Mouse (Mus musculus) left cerebral cortex, adult 8-10 months (tissue): Measurements from ENCODE around the gene Palm. TPM values are rescaled to one million over a fixed set of nuclear protein-coding genes. Genes with fewer than 3 reads are reported as not detected.
"Not testable (repeated sequence)": the region's sequence is repeated elsewhere in the genome, so short reads cannot be mapped to it uniquely, and the experiment has no call there.

ENCODE experiments used
- DNase-seq, 2 experiments: peaks; one replicate each; pipeline ENCODE4 v3.0.0; 2022; ENCODE audit warnings: low spot score in 2 of 2
- total RNA-seq, 4 experiments: library from RNA; stranded (reverse); gene quantifications; 2 replicates each; pipeline ENCODE4 v1.2.4; 2022

Palm gene
- total RNA-seq = 100 to 1,000 TPM; 265 to 281 (median 267) TPM

GRCm38 (mm10) chr10:79793051-79793737 lies at the start of gene Palm:
TSS of gene Palm (plus strand) at chr10:79793572.
- DNase-seq = peak; percentile 70 to 89

GRCm38 (mm10) chr10:79743650-79744365 lies 49.6 kb upstream of the Palm start:
- DNase-seq = no peak

- no peak for DNase-seq
These were observed 48.0 kb upstream of the Palm start for GRCm38 (mm10) chr10:79745411-79745810.

DNA sequence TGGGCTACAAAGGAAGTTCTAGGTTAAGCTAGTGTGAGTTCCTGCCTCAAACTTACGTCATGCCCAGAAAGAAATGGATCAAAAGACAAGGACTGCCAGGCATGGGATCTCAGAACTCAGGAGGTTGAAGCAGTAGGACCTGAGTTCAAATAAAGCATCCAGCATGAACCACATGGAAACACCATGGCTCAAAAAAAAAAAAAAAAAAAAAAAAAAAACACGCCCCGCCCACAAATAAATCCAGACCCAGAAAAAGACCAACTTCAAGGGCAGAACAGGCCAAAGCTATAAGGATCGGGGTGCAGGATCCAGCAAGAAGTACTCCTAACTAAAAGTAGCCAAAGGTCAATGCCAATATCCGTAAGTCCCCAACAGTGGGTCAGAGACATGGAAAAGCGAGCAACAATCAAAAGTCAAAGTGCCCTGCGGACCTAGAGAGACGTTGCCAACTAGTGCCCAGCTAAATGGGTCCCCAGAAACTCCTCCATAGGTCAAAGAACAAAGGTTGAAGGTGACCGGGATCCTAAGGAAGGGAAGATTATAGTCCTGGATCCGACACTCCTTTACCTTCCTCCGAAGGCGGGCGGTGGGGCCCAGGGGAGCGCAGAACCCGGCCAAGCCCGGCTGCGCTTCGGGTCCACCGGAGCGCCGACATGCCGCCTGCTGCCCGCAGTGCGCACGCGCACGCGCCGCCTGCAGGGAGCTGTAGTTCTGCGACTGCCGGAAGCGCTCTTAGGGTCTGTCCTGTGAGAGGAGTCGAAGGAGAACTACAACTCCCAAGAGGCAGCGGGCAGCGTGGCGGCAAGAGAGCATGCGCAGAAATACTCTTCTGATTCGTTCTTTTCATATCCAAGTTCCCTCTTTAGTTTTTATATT lies 47.2 kb upstream of the Palm start, which contains the start of gene Polrmt:
Gene Polrmt (minus strand): TSS at position 684 of the 876 bp plus-strand sequence.
- DNase-seq = peak; percentile 86 to 97

GRCm38 (mm10) chr10:79746774-79747151 lies 46.6 kb upstream of the Palm start:
- no peak for DNase-seq

DNA sequence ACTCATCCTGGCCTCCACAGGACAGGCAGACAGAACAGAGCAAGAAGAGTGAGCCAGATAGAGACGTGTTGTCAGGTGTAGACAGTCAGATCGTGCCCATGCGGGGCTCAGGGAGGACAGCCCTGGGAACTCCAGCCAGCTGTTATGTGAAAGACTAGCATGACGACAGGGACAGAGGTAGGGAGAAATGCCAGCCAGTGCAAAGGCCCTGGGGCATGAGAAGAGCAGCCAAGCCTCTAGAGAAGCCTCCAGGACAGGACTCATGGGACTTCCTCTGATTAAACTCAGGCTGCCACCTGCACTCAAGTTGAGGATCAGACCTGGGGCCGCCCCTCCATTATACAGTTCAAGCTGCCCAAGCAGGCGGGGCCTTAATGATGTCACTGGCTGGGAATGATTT lies 44.9 kb upstream of the Palm start:
- DNase-seq = no peak

DNA sequence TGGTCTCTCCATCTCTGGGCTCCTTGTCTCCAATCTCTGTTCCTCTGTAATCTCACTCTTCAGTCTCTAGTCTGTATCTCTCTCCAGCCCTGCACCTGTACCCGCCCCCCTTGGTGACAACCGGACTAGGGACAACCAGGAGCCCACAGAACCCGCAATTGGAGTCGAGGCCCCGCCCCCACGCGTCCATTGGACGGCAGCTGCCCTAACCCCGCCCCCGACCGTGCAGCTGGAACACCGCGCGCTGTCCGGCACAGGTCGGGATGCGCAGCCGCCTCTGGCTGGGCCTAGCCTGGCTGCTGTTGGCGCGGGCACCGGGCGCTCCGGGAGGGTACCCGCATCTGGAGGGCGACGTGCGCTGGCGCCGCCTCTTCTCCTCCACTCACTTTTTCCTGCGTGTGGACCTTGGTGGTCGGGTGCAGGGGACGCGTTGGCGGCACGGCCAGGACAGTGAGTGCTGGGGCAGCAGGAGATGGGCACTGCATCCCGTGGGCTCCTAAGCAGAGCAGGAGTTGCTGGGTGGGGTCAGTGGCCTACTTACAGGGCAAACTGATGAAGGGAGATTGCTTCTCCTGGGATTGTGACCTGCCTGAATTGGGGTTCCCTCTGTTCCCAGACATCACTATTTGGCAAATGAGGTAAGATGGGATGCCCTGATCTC lies 38.4 kb upstream of the Palm start, which contains the start of gene Fgf22:
Gene Fgf22 (plus strand): TSS at position 221 of the 661 bp plus-strand sequence.
- peak; percentile 61 to 81 for DNase-seq

- no peak for DNase-seq
These were observed 37.5 kb upstream of the Palm start for GRCm38 (mm10) chr10:79755854-79756253.

DNA sequence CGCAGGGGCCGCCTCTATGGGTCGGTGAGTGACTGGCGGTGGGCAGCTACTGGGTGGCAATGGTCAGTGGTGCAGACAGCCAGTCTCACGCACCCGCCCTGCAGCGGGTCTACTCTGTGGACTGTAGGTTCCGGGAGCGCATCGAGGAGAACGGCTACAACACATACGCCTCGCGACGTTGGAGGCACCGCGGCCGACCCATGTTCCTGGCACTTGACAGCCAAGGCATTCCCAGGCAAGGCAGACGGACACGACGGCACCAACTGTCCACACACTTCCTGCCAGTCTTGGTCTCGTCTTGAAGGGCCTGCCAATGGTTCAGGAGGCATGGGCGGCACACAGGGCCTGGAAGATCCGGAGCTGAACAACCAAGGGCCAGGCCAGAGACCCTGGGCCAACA lies 36.7 kb upstream of the Palm start:
- DNase-seq = no peak

GRCm38 (mm10) chr10:79759675-79760074 lies 33.7 kb upstream of the Palm start:
- not testable (repeated sequence) for DNase-seq

- no peak for DNase-seq
These were observed 32.7 kb upstream of the Palm start for GRCm38 (mm10) chr10:79760603-79761143.

GRCm38 (mm10) chr10:79762875-79763274 lies 30.5 kb upstream of the Palm start:
- DNase-seq = no peak

DNA sequence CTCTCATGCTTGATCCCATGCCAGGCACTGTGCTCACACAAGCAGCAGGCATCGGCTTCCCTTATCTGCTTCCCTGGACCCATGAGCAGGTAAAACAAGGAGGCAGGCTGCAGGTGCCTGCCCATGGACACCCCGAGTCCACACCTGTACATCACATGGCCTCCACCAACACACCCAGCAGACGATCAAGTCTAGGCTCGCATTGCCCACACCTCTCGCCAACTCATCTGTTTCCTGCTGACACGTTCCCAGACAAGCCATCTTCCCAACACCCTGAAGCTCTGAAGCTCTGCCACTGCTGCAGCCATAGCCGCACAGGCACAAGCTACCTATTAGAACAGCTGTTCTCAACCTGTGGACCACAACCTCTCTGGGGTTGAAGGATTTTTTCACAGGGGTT lies 29.1 kb upstream of the Palm start:
- DNase-seq = peak in 1 of 2 experiments; percentile 45

- peak in 1 of 2 experiments; percentile 15 for DNase-seq
These were observed 28.1 kb upstream of the Palm start for GRCm38 (mm10) chr10:79765228-79765745.

GRCm38 (mm10) chr10:79766001-79766507 lies 27.3 kb upstream of the Palm start:
- DNase-seq = no peak

DNA sequence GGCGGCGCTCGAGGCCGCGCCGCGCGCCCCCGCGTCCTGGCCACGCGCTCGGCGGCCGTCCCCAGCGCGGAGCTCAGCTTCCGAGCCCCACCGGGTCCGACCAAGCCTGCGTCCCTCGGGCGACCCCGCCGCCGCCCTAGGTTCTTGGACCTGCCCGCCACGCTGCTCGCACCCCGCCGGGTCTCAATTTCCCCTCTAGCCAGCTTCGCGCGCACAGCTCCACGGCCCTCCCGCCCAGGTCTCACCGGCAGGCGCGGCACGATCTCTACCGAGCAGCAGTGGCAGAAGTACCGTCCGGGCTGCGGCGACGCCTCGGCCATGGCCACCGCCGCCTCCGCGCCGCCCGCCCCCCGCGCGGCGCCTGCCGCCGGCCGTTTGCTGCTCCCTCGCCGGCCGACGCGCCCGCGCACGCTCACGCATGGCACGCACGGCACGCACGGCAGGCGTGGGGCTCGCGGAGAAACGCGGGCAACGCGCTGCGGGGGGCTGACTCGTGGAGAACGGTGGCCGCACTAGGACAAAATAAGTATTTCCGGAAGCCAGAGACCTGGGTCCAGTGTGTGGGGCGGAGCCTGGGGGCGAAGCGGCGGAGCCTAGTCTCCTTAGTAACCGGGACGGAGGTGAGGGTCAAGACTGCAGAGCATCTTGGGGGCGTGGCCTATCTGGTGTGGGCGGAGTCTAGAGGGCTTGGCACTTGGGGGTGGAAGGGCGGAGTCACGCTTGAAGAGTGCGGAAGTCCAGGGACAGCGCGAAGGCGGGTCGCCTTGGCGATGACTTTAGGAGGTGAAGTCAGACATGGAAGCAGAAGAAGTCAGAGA lies 26.7 kb upstream of the Palm start, which contains the start of gene Rnf126:
Gene Rnf126 (minus strand): TSS at position 445 of the 818 bp plus-strand sequence.
- peak; percentile 98 to 99 for DNase-seq

DNA sequence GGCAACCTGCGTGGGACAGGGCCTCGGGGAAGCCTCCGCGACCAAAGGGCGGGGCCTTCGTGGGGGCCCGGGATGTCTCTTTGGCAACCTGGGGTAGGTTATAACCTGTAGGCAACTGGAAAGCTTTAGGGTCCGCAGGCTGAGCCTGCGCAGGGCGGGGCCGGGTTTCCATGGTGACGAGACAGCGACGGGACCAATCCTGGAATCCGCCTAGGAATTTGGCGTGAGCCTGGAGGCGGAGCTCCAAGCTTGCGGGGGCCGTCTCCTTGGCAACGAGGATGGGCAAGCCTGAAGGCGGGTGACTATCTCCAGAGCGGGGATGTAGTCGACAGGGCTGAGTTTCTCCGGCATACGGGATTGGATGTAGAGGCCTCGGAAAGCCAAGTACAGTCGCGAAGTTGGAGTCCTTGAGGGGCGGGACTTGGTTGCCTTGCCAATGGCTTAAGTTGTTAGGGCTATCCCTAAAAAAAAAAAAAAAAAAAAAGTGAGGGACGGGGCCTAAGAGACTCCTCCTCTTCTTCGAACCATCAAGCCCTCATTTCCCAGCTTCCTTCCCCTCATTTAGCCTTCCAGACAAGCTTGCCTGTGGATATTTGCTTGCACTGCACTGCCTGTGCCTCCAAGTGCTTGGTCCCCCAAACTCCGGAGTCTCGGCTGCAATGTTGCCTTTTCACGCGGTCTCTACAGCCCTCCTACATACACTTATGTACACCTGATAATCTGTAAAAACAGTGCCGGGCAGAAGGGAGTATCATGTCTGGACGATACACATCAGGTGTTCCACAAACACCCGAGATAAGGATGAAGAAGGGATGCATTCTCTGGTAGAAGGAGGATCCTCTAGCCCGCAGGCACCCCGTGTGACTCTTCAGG lies 25.8 kb upstream of the Palm start:
- DNase-seq = peak; percentile 86 to 98

GRCm38 (mm10) chr10:79768400-79768799 lies 25.0 kb upstream of the Palm start:
- peak; percentile 53 to 82 for DNase-seq
